Mouse (Mus musculus): ENCODE measurements around the gene Slc8a1. TPM values are rescaled to one million over a fixed set of nuclear protein-coding genes. Genes with fewer than 3 reads are reported as not detected.

Gene Slc8a1
- polyA plus RNA-seq, 1 experiment from 2014 or later: 4.0 TPM

DNA sequence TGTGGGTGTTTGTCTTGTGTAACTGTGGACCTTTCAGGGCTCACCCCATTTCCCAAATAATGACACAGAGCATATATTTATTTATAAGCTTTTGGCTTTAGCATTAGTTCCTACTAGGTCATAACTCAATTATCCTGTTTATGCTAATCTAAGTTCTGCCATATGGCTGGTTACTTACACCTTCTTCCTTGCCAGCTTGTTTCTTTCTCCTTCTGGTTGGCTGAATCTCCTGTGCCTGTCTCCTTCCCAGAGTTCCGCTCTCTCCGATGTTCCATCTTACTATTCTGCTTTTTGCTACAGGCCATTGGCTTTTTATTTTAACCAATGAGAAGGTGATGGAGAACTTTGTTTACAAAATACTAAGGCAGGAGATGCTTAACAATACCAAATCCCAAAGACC is 374.8 kb downstream of the Slc8a1 start:
- ATAC-seq: no peak
- no peak for TF ChIP-seq EP300 (IDR thresholded peaks at IDR 0.05)
- no peak for TF ChIP-seq CTCF (IDR thresholded peaks at IDR 0.05)
- Histone ChIP-seq H3K4me2 (replicated peaks; ENCODE audit: low read depth, low read length) (no peak overlapping the region), H3K9me3 (ENCODE audit: low read length) (no peaks in the 10 kb centered on the region), H3K4me3 (ENCODE audit: low read depth, low read length) (no peak overlapping the region), H3K36me3 (ENCODE audit: insufficient read depth, low read length) (no peaks in the 10 kb centered on the region), H3K27ac (ENCODE audit: low read length) (no peak overlapping the region), H3K4me1 (ENCODE audit: insufficient read depth, low read depth, low read length) (no peaks in the 10 kb centered on the region), H3K9ac (replicated peaks; ENCODE audit: low read depth) (no peak overlapping the region), H3K27me3 (replicated peaks; ENCODE audit: insufficient read depth, low read length) (no peaks in the 10 kb centered on the region)
- DNase-seq (ENCODE audit: low spot score): no peak
- 88% methylated on average over 2 of the region's 2 CpGs for WGBS

DNA sequence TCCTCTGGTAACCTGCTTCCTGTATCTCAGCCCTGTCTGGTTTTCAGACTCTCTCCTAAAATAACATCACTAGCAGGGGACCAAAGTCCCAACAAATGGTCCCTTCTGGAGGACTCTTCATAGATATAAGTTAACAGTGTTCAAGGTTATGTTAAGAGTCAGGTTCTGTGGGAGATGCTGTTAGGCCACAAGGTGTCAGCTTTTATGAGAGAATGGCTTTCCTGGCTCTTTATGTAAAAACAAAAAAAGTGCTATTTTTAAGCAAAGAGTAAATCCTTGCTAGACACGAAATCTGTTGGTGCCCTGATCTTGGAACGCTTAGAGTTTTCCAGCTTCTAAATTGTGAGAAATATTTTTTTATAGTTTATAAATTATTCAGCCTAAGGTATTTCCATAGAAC is 377.6 kb downstream of the Slc8a1 start:
- no peak overlapping the region for H3K27ac ChIP-seq (ENCODE audit: low read length)
- no peak overlapping the region for H3K4me2 ChIP-seq (replicated peaks; ENCODE audit: low read depth, low read length)
- ATAC-seq: no peak
- no peaks in the 10 kb centered on the region for H3K27me3 ChIP-seq (replicated peaks; ENCODE audit: insufficient read depth, low read length)
- H3K9me3 ChIP-seq (ENCODE audit: low read length): no peaks in the 10 kb centered on the region; the same call in 1 of the 2 replicates
- no peaks in the 10 kb centered on the region for H3K36me3 ChIP-seq (ENCODE audit: insufficient read depth, low read length)
- no peak overlapping the region for H3K9ac ChIP-seq (replicated peaks; ENCODE audit: low read depth)
- 82% methylated on average over 2 of the region's 2 CpGs for WGBS
- H3K4me3 ChIP-seq (ENCODE audit: low read depth, low read length): no peak overlapping the region
- no peak for DNase-seq (ENCODE audit: low spot score)
- TF ChIP-seq CTCF (IDR thresholded peaks at IDR 0.05) (no peak), EP300 (IDR thresholded peaks at IDR 0.05) (no peak)
- H3K4me1 ChIP-seq (ENCODE audit: insufficient read depth, low read depth, low read length): no peaks in the 10 kb centered on the region

DNA sequence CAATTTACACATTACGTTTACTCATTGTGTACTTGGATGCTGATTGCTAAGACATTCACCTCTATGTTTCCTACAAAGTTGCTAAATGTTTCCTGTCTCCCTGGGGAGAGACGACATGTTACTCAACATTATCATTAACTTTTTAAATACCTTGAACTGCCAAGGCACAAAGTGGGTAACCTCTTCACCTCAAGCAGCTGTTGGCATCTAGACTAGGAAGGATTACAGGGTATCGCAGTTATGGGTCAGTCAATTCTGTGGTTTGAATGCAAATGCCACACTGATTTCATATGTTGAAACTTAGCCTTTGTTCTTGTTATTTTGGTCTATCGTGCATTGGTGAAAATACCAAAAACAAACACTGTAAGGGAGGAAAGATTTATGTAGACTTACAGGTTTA is 378.1 kb downstream of the Slc8a1 start:
- H3K9me3 ChIP-seq (ENCODE audit: low read length): peaks cover 2% of the 10 kb centered on the region; the same call in 1 of the 2 replicates
- no peak overlapping the region for H3K4me3 ChIP-seq (ENCODE audit: low read depth, low read length)
- no peak overlapping the region for H3K4me2 ChIP-seq (replicated peaks; ENCODE audit: low read depth, low read length)
- H3K4me1 ChIP-seq (ENCODE audit: insufficient read depth, low read depth, low read length): no peaks in the 10 kb centered on the region
- no peaks in the 10 kb centered on the region for H3K27me3 ChIP-seq (replicated peaks; ENCODE audit: insufficient read depth, low read length)
- no peak overlapping the region for H3K9ac ChIP-seq (replicated peaks; ENCODE audit: low read depth)
- DNase-seq (ENCODE audit: low spot score) (no peak), ATAC-seq (no peak)
- no peaks in the 10 kb centered on the region for H3K36me3 ChIP-seq (ENCODE audit: insufficient read depth, low read length)
- 62% methylated on average over 4 of the region's 4 CpGs for WGBS
- H3K27ac ChIP-seq (ENCODE audit: low read length): no peak overlapping the region
- TF ChIP-seq EP300 (IDR thresholded peaks at IDR 0.05) (no peak), CTCF (IDR thresholded peaks at IDR 0.05) (no peak)

DNA sequence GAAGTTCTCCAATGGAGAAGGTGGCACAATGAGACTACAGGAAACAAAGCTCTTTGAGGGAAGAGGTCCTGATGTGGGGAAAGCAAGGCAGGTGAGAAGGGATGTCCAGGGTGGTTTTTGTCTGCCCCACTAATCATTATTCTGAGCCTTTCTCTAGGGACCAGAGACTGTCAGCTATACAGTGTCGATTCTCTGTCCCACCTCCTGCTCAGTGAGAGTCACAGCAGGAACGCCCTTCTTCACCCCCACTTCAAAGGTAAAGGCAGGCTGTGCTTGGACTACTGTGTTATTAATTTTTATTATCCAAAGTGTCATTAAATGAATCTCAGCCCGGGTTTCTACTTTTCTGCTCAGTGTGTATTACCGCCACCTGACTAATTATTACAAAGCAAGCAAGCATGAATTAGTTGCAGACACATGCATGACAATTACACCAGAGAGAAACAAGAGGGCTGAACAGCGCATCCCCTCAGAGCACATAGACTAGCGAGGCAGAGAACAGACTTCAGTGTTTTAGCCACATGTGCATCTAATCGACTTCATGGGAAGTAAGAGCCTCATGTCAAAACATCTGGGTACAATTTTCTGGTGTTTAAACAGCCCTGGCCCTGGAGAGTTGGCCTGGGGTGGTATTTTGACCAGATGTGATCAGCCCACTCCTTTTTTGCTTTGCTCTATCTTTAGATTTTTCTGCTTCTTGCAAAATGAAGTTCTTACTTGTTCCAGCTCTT is 402.0 kb downstream of the Slc8a1 start:
- Histone ChIP-seq H3K4me3 (ENCODE audit: low read depth, low read length) (no peak overlapping the region), H3K27me3 (replicated peaks; ENCODE audit: insufficient read depth, low read length) (no peaks in the 10 kb centered on the region), H3K4me1 (ENCODE audit: insufficient read depth, low read depth, low read length) (no peaks in the 10 kb centered on the region), H3K27ac (ENCODE audit: low read length) (no peak overlapping the region), H3K4me2 (replicated peaks; ENCODE audit: low read depth, low read length) (no peak overlapping the region), H3K36me3 (ENCODE audit: insufficient read depth, low read length) (no peaks in the 10 kb centered on the region), H3K9ac (replicated peaks; ENCODE audit: low read depth) (no peak overlapping the region), H3K9me3 (ENCODE audit: low read length) (no peaks in the 10 kb centered on the region)
- no peak for ATAC-seq
- 72% methylated on average over 7 of the region's 7 CpGs for WGBS
- no peak for TF ChIP-seq CTCF (IDR thresholded peaks at IDR 0.05)
- no peak for TF ChIP-seq EP300 (IDR thresholded peaks at IDR 0.05)
- DNase-seq (ENCODE audit: low spot score): no peak

DNA sequence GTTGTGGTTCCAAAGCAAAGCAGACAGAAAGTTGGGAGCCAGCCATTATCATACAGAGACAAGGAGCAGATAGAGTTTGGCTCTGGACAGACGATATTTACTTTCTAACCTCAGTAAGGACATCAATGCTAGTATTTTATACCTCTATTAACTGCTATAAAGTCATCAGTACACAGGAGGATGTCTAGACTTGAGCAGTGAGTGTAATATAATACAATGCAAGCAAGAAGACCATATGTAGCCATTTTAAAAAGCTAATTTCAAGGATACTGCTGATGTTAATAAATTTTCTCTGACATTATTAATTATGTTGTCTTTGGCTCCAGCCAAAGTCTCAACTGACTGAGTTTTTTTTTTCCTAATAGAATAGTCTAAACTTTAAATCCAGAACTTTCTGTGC is 402.7 kb downstream of the Slc8a1 start:
- TF ChIP-seq CTCF (IDR thresholded peaks at IDR 0.05) (no peak), EP300 (IDR thresholded peaks at IDR 0.05) (no peak)
- H3K27me3 ChIP-seq (replicated peaks; ENCODE audit: insufficient read depth, low read length): no peaks in the 10 kb centered on the region
- H3K9ac ChIP-seq (replicated peaks; ENCODE audit: low read depth): no peak overlapping the region
- no peaks in the 10 kb centered on the region for H3K36me3 ChIP-seq (ENCODE audit: insufficient read depth, low read length)
- DNase-seq (ENCODE audit: low spot score) (no peak), ATAC-seq (no peak)
- H3K27ac ChIP-seq (ENCODE audit: low read length): no peak overlapping the region
- no peak overlapping the region for H3K4me2 ChIP-seq (replicated peaks; ENCODE audit: low read depth, low read length)
- WGBS: 37% methylated on average over 1 of the region's 1 CpGs
- no peaks in the 10 kb centered on the region for H3K4me1 ChIP-seq (ENCODE audit: insufficient read depth, low read depth, low read length)
- no peak overlapping the region for H3K4me3 ChIP-seq (ENCODE audit: low read depth, low read length)
- H3K9me3 ChIP-seq (ENCODE audit: low read length): no peaks in the 10 kb centered on the region

All from lung, postnatal 0 days (tissue).